Mouse (Mus musculus): ENCODE results near the gene Helb. TPM values are rescaled to one million over a fixed set of nuclear protein-coding genes. Genes with fewer than 3 reads are reported as not detected.

Gene Helb
- polyA plus RNA-seq, 1 experiment from 2014 or later = 1.9 TPM

- H3K4me3 ChIP-seq (ENCODE audit: low read depth, low read length) = no peak overlapping the region
- H3K9ac ChIP-seq (replicated peaks; ENCODE audit: low read depth, low read length) = no peak overlapping the region
- ATAC-seq (ENCODE audit: low read depth) = no peak
- H3K9me3 ChIP-seq (ENCODE audit: control insufficient read depth, low read length) = no peaks in the 10 kb centered on the region
- WGBS = 89% methylated on average over 10 of the region's 10 CpGs
- H3K4me1 ChIP-seq (ENCODE audit: control insufficient read depth, insufficient read depth, low read length) = no peaks in the 10 kb centered on the region
- no peak overlapping the region for H3K4me2 ChIP-seq (ENCODE audit: low read depth, low read length)
- no peak overlapping the region for H3K27ac ChIP-seq (ENCODE audit: low read depth, low read length)
- no peaks in the 10 kb centered on the region for H3K27me3 ChIP-seq (ENCODE audit: control insufficient read depth, insufficient read depth, low read length)
- no peaks in the 10 kb centered on the region for H3K36me3 ChIP-seq (ENCODE audit: control insufficient read depth, insufficient read depth, low read length)
Observed at GRCm38 (mm10) chr10:120060579-120061237, 52.1 kb downstream of the Helb start.

GRCm38 (mm10) chr10:120044714-120045234 lies 68.0 kb downstream of the Helb start:
- no peak overlapping the region for H3K4me3 ChIP-seq (ENCODE audit: low read depth, low read length)
- no peak overlapping the region for H3K27ac ChIP-seq (ENCODE audit: low read depth, low read length)
- H3K4me2 ChIP-seq (ENCODE audit: low read depth, low read length) = no peak overlapping the region
- H3K4me1 ChIP-seq (ENCODE audit: control insufficient read depth, insufficient read depth, low read length) = no peaks in the 10 kb centered on the region
- H3K27me3 ChIP-seq (ENCODE audit: control insufficient read depth, insufficient read depth, low read length) = no peaks in the 10 kb centered on the region
- H3K9me3 ChIP-seq (ENCODE audit: control insufficient read depth, low read length) = no peaks in the 10 kb centered on the region
- no peak overlapping the region for H3K9ac ChIP-seq (replicated peaks; ENCODE audit: low read depth, low read length)
- WGBS = 48% methylated on average over 2 of the region's 2 CpGs
- H3K36me3 ChIP-seq (ENCODE audit: control insufficient read depth, insufficient read depth, low read length) = no peaks in the 10 kb centered on the region
- ATAC-seq (ENCODE audit: low read depth) = no peak

GRCm38 (mm10) chr10:120044237-120044636 lies 68.5 kb downstream of the Helb start:
- H3K4me3 ChIP-seq (ENCODE audit: low read depth, low read length) = no peak overlapping the region
- no peak overlapping the region for H3K27ac ChIP-seq (ENCODE audit: low read depth, low read length)
- no peak for ATAC-seq (ENCODE audit: low read depth)
- H3K9me3 ChIP-seq (ENCODE audit: control insufficient read depth, low read length) = no peaks in the 10 kb centered on the region
- WGBS = 71% methylated on average over 6 of the region's 6 CpGs
- no peaks in the 10 kb centered on the region for H3K4me1 ChIP-seq (ENCODE audit: control insufficient read depth, insufficient read depth, low read length)
- no peak overlapping the region for H3K9ac ChIP-seq (replicated peaks; ENCODE audit: low read depth, low read length)
- H3K36me3 ChIP-seq (ENCODE audit: control insufficient read depth, insufficient read depth, low read length) = no peaks in the 10 kb centered on the region
- H3K27me3 ChIP-seq (ENCODE audit: control insufficient read depth, insufficient read depth, low read length) = no peaks in the 10 kb centered on the region
- H3K4me2 ChIP-seq (ENCODE audit: low read depth, low read length) = no peak overlapping the region

- Histone ChIP-seq H3K27ac (ENCODE audit: low read depth, low read length) (no peak overlapping the region), H3K36me3 (ENCODE audit: control insufficient read depth, insufficient read depth, low read length) (0 out of 2 replicates have a peak, but pooled peaks cover 3% of the 10 kb centered on the region), H3K4me2 (ENCODE audit: low read depth, low read length) (no peak overlapping the region), H3K9me3 (ENCODE audit: control insufficient read depth, low read length) (no peaks in the 10 kb centered on the region), H3K27me3 (ENCODE audit: control insufficient read depth, insufficient read depth, low read length) (no peaks in the 10 kb centered on the region), H3K9ac (replicated peaks; ENCODE audit: low read depth, low read length) (no peak overlapping the region), H3K4me1 (ENCODE audit: control insufficient read depth, insufficient read depth, low read length) (0 out of 2 replicates have a peak, but pooled peaks cover 6% of the 10 kb centered on the region), H3K4me3 (ENCODE audit: low read depth, low read length) (no peak overlapping the region)
- WGBS = 74% methylated on average over 5 of the region's 5 CpGs
- no peak for ATAC-seq (ENCODE audit: low read depth)
Observed at GRCm38 (mm10) chr10:120038194-120038593, 74.6 kb downstream of the Helb start.

GRCm38 (mm10) chr10:120035824-120036223 lies 77.0 kb downstream of the Helb start:
- no peak overlapping the region for H3K4me2 ChIP-seq (ENCODE audit: low read depth, low read length)
- H3K9me3 ChIP-seq (ENCODE audit: control insufficient read depth, low read length) = no peaks in the 10 kb centered on the region
- no peak overlapping the region for H3K9ac ChIP-seq (replicated peaks; ENCODE audit: low read depth, low read length)
- H3K4me3 ChIP-seq (ENCODE audit: low read depth, low read length) = no peak overlapping the region
- H3K27me3 ChIP-seq (ENCODE audit: control insufficient read depth, insufficient read depth, low read length) = no peaks in the 10 kb centered on the region
- WGBS = 31% methylated on average over 6 of the region's 6 CpGs
- ATAC-seq (ENCODE audit: low read depth) = no peak
- 0 out of 2 replicates have a peak, but pooled peaks cover 3% of the 10 kb centered on the region for H3K36me3 ChIP-seq (ENCODE audit: control insufficient read depth, insufficient read depth, low read length)
- no peak overlapping the region for H3K27ac ChIP-seq (ENCODE audit: low read depth, low read length)
- H3K4me1 ChIP-seq (ENCODE audit: control insufficient read depth, insufficient read depth, low read length) = 0 out of 2 replicates have a peak, but pooled peaks cover 6% of the 10 kb centered on the region

GRCm38 (mm10) chr10:120035211-120035733 lies 77.5 kb downstream of the Helb start:
- Histone ChIP-seq H3K9me3 (ENCODE audit: control insufficient read depth, low read length) (no peaks in the 10 kb centered on the region), H3K4me2 (ENCODE audit: low read depth, low read length) (no peak overlapping the region), H3K27me3 (ENCODE audit: control insufficient read depth, insufficient read depth, low read length) (no peaks in the 10 kb centered on the region), H3K4me1 (ENCODE audit: control insufficient read depth, insufficient read depth, low read length) (0 out of 2 replicates have a peak, but pooled peaks cover 6% of the 10 kb centered on the region), H3K36me3 (ENCODE audit: control insufficient read depth, insufficient read depth, low read length) (0 out of 2 replicates have a peak, but pooled peaks cover 3% of the 10 kb centered on the region), H3K27ac (ENCODE audit: low read depth, low read length) (no peak overlapping the region), H3K9ac (replicated peaks; ENCODE audit: low read depth, low read length) (no peak overlapping the region), H3K4me3 (ENCODE audit: low read depth, low read length) (no peak overlapping the region)
- ATAC-seq (ENCODE audit: low read depth) = no peak
- 33% methylated on average over 15 of the region's 15 CpGs for WGBS

- Histone ChIP-seq H3K4me3 (ENCODE audit: low read depth, low read length) (no peak overlapping the region), H3K27ac (ENCODE audit: low read depth, low read length) (no peak overlapping the region), H3K9ac (replicated peaks; ENCODE audit: low read depth, low read length) (no peak overlapping the region), H3K27me3 (ENCODE audit: control insufficient read depth, insufficient read depth, low read length) (no peaks in the 10 kb centered on the region), H3K4me1 (ENCODE audit: control insufficient read depth, insufficient read depth, low read length) (0 out of 2 replicates have a peak, but pooled peaks cover 6% of the 10 kb centered on the region), H3K36me3 (ENCODE audit: control insufficient read depth, insufficient read depth, low read length) (0 out of 2 replicates have a peak, but pooled peaks cover 3% of the 10 kb centered on the region), H3K4me2 (ENCODE audit: low read depth, low read length) (no peak overlapping the region), H3K9me3 (ENCODE audit: control insufficient read depth, low read length) (no peaks in the 10 kb centered on the region)
- WGBS = 68% methylated on average over 9 of the region's 9 CpGs
- ATAC-seq (ENCODE audit: low read depth) = no peak
Observed at GRCm38 (mm10) chr10:120033866-120034265, 78.9 kb downstream of the Helb start.

Other genes with a start within 250 kb of the Helb start
- gene Tmbim4, start 88.6 kb upstream of the Helb start, polyA plus RNA-seq (2014; fragmentation: Nextera tagmentation; extraction: Ambion mirVana) = 116 and 120 TPM in 2 replicates
- gene Irak3, start 89.1 kb upstream of the Helb start, polyA plus RNA-seq (2014; fragmentation: Nextera tagmentation; extraction: Ambion mirVana) = 0.32 and 0.71 TPM in 2 replicates
- 41.3 and 44.3 TPM in 2 replicates for gene Llph, start 114.1 kb upstream of the Helb start, polyA plus RNA-seq (2014; fragmentation: Nextera tagmentation; extraction: Ambion mirVana)

Data from neural tube, embryonic 14.5 days (tissue).